Mouse (Mus musculus) erythroid progenitor cell, adult 5-6 weeks (primary cell): ENCODE measurements around the gene Gjb3. TPM values are rescaled to one million over a fixed set of nuclear protein-coding genes. Genes with fewer than 3 reads are reported as not detected.

ENCODE experiments used
- ATAC-seq: replicated peaks from 2 replicates; pipeline ENCODE4 v1.8.0; 2016; ENCODE audit warnings: moderate number of reproducible peaks, mild to moderate bottlenecking, moderate TSS enrichment, inconsistent platforms; ENCODE audit not compliant: poor library complexity, low FRiP score, severe bottlenecking
- total RNA-seq, 2 experiments: library from RNA; stranded (forward) in 1 of 2; stranded (reverse) in 1 of 2; fragments of 150-400 nt in 1 of 2; fragments of 186-747, 209-891 nt in 1 of 2; gene quantifications; 2 replicates each; pipeline versions ENCODE4 v1.2.3 to v1.2.4; 2015 to 2017; ENCODE audit warnings: low replicate concordance in 2 of 2

Gene Gjb3
- total RNA-seq (2015; ENCODE audit: low replicate concordance) (0.84 TPM in 1 of 2 replicates, not detected in the other), total RNA-seq (2017; ENCODE audit: low replicate concordance) (not detected in 2 replicates)

DNA sequence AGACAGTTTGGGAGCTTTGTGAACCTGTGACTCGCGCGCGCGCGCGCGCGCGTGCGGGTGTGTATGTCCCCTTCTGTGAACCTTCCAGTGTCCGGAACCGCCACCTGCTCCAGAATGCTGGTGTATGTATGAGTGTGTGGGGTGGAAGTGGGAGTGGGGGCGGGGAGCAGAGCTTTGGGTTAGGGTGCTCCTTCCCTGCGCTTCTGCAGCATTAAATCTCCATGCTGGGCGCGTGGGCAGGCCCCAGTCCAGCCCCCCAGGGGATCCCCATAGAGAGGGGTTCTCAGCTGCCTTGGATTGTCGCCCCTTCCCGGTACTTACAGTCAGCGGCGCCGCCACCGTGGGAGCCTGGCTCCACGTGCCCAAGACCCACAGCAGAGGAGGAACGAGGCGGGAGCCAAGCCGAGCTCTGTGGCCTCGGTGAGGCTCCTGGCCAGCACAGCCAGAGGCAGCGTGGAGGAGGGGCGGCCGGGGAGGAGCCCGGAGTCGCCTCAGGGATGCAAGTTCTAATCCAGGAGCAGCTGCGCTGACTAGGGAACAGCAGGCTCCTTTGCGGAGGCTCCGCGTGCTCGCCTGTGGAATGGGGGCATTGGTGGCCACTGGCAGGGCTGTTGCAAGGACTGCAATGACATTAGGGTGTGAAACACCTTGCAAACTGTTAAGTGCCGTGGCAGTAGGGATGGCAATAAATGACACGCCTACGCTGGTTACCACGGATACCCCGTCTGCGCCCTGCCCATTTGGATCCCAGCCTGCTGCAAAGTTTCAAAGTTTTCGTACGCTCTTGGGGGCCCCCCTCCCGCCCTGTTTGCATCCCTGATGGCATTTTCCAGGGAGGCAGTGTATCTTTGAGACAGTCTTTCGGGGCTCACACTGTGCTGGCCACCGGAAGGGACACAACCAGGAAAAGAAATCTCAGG, at the start of gene Gjb3:
Gene Gjb3 (minus strand): TSS at position 664 of the 920 bp plus-strand sequence.
- no peak for ATAC-seq

DNA sequence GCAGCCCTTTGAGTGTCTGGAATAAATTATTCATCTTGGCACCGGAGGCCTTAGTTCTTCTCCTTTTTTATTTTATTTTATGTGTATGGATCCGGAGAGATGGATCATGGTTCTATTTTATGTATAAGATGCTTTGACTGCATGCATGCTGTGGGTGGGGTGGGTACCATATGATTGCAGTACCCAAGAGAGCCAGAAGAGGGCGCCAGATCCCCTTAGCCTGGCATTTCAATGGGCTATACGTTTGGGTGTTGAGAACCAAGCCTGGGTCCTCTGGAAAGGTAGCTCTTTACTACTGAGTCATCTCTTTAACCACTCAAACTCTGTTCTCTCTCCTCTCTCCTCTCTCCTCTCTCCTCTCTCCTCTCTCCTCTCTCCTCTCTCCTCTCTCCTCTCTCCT, 46.7 kb upstream of the Gjb3 start:
- no peak for ATAC-seq

DNA sequence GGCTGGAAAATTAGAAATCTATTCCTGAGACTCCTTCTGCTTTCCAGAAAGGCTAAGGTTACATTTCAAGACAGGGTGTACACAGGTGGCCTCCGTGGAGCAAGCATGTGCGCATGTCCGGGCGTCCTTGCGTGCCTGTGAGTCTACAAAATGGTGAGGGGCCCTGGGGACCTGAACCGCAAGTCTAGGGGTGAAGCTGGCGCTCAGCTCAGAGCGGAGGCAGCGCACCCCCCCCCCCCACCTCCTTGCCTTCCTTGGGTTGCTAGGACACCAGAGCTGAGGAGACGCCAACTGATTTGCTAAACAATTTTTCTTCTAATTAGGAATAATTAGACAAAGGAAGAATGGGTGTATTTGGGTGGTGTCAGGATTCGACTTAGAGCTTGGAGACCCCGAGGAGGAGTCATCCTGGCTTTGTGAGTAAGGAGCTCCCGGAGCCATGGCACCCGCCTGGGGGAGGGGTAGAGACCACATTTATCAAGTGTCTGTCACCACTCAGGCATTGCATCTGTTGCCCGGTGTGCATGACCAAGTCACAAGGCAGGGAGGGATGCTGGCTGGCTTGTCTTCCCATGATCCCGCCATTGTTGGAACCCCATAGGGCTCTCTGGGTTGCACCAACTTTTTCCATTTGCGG, 45.0 kb upstream of the Gjb3 start:
- no peak for ATAC-seq

DNA sequence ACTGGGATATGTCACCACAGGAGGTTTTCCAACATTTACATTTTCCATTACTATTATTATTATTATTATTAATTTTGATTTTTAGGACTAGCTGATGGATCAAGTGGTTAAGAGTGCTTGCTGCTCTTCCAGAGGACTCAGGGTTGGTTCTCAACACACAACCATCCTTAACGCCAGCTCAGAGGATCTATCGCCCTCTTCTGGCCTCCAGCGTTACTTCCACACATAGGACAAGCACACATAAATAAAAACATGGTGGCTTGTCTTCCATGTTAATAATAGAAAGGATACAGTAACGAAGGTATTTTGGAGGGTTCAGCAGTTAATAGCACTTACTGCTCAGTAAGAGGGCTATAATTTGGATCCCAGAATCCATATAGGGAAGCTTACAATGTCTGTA, 44.0 kb upstream of the Gjb3 start:
- no peak for ATAC-seq

DNA sequence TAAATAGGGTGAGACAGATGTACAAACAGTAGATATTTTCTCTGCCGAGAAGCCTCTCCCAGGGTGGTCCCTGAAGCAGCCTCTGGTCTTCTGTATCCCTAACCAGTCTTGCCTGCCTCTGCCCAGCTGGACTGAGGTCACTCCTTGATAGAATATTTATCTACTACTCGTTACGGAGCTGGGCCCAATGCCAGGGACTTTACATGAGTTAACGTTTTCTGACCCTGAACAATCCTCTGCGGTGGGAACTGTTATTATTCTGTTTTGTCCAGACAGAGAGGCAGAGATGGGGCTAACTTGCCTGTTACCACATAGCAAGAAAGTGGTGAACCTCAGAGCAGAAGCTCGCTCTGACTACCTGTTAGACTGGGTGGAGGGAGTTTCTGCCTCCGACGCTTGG, 42.8 kb upstream of the Gjb3 start:
- ATAC-seq = no peak

DNA sequence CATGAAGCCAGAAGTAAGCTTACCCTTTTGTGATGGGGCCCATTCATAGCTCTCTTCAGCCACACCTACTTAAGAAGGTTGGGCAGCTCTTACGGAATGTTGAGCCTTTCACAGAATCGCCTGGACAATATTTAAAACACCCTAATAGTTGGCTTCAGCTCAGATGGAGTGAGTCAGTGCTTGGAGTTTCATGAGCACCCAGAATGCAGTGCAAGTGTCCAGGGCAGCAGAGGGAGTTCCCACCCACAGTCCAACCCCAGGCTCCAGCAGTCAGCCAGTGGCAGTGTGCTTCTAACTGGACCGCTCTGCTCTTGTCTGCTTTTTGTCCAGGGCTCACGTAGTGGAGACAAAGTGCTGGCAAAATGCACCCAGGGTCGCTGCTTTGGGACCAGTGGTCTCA, 40.9 kb upstream of the Gjb3 start:
- ATAC-seq = no peak

DNA sequence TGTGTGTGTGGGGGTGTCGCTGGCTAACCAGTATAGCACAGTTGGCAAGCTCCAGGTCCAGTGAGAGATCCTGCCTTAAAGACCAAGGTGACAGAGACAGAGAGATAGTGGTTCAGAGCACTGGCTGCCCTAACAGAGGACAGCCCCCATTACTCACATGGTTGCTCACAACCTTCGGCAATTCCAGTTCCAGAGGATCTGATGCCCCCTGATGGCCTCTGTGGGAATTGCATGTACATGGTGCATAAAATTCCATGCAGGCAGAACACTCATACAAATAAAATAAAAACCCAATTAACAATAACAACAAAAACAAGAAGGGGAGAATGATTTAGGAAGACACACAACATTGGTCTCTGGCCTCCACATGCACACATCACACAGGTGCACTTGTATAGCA, 39.8 kb upstream of the Gjb3 start:
- ATAC-seq = no peak

DNA sequence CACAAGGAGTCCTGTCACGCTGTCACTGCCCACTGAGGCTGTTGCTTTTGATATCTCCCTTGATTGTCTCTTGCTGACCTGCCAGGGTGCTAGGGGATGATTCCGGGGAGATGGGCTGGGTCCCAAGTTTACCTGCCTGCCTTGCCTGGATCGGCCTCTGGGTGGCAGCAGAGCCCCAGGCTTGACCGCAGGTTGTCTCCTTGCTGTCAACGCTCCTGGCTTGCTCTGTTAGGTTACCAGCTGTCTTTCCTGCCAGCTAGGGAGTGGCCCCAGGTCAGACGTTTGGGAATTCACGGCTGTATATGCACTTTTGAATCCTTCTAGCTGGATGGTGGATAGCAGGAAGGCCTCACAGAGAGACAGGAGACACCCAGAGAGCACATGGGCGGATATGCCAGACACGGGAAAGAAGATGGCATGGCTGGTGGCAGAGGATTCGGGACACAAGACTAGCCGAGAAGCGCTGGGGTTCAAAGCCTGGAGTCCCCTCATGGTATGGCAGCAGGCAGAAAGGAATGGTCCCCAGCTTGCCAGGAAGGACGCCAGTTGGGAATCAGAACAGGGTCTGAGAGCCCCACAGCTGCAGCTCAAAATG, 37.8 kb upstream of the Gjb3 start:
- ATAC-seq = no peak

DNA sequence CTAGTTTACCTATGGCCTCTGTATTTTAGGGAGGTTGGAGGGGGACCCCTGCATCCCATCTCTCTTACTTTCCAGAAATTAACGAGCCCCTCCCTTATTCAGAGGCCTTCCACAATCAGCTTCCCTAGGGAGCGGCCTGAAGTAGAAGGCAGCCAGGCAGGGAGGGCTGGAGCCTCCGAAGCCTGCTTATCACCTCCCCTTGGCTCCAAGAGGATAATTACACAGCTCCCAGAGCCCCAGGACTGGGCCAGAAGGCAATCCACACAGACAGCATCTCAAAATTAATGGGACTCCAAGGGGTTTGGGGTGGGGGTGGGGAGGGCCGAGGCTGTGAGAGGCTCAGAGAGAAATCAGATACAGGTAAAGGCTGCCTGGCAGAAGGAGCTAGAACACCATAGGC, 35.2 kb upstream of the Gjb3 start:
- no peak for ATAC-seq

DNA sequence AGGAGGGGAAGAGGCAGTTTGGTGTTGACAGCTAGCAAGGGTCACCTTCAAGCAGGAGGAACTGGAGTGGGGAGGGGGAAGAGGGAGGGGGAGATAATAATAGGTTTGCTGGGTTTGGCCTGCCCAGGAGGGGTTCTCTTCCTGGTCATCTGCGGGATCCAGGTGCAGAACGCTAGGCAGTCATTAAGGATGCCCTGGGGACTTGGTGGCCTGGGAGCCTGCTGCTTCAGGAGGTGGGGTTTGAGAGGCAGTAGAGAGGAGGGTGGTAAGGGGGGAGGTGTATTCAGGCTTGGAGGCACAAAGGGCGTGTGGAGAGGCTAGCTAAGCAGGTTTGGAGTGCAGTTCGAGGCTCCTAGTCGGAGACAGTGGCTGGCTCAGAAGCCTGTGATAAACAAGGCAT, 34.8 kb upstream of the Gjb3 start:
- no peak for ATAC-seq

DNA sequence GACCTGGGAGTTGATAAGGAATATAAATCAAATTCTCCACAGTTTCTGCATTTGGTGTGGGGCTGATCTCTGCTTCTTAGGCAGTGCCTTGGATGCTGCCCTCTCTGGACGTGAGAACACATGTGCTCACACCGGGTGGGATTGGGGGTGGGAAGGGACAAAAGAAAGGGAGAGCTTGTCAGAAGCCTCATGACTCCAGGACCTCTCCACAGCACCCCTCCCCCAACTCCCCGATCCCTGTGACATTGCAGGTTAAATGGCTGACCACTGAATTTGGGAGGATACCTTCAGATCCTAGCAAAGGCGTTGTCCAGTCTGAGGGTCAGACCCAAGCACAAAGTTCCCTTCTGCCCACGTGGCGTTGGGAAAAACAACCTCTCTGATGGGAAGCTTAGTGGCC, 33.8 kb upstream of the Gjb3 start:
- no peak for ATAC-seq

DNA sequence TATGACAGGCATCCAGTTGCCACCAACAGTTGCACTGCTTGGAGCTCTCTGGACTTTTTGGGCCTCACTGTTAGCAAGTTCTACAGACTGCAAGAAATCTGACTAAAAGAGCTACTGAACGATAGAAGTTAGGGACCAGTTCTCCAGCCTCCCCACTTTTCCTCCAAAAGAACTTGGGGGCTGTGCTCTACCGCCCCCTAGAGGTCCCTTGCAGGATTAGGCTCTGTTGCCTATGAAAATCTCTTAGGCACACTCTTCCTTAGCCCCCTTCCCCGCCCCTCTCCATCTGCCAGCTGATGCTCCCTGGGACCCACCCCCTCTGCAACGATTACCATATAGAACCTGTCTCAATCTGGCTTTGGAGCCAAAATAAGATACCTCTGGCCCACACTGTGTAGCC, 32.7 kb upstream of the Gjb3 start:
- no peak for ATAC-seq

DNA sequence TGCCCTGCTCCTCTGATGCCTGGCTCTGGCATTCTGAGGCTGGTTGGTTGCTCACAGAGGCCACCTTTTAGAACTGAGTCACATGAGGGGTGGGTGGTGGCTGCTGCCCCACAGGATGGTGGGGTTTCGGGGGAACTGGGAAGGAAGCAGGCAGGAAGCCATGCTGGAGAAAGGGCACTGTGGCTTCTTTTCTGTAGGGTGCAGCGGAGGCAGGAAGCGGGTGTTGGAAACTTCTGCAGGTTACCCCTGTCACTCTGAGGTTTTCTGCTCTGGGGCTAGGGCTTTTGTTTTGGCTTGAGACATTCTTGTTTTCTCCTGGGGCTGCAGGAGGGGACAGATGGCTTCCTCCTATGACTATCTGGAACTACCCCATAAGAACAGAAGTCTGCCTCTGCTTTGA, 31.9 kb upstream of the Gjb3 start:
- ATAC-seq = no peak

DNA sequence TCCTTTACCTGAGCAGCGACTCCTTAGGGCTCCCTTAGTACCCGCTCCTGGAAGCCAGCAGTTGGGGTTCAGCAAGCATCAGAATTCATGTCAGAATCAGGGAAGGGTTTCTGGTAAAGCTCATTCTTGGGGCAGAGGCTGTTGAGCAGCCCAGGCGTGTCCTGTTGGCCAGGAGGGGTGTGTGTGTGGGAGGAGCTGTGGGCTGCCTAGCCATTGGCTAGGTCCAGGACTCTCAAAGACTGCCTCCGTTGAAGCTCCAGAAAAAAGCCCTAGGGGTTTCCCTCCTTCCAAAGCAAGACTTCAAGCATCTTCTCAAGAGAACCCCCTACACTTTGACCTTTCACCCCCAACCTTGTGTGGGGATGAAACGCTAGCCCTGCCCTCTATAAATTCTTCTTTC, 27.4 kb upstream of the Gjb3 start, which contains the start of gene Gjb5:
Gene Gjb5 (minus strand): TSS at position 164 of the 400 bp plus-strand sequence.
- ATAC-seq = no peak

DNA sequence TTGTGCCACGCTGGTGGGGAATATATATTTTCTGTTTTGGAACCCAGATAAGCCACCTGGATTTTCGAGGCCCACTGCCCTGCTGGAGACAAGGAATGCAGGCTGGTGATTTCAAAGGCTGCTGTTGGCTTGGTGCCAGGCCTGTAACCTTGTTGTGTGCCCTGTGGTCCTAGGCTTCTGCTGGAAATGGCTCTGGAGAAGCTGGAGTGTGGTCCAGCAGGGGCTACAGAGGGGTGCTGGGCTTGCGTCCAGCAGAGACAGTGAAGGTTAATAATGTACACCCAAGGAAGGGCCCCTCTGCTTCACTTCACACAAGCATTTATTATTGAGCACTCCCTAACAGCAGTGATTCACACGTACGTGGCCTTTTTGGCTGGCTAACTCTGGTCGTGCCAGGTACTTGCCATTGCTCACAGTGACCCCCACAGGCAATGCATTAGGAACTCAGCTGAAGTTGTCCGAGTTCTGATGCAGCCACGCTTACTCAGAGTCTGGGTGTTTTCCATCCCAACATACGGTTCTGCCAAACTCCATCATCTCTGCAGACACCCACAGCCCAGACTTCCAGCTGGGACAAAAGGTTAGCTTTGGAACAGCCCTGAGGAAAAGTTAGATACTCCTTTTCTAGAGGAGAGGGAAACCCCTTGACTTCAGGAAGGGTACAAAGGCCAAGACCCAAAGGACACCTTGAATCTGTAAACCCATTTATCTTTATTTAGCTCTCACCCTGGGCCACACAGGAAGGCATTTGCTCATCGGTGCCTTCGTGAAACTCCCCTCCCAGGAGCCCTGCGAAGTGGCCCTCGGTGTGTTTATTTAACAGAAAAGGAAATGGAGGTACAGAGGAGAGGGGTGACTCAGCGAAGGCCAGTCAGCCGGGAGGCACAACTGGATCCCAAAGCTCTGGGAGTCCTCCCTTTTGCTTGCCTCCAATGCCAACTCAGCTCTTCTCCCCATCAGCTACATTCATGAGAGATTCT, 24.2 kb upstream of the Gjb3 start:
- no peak for ATAC-seq

DNA sequence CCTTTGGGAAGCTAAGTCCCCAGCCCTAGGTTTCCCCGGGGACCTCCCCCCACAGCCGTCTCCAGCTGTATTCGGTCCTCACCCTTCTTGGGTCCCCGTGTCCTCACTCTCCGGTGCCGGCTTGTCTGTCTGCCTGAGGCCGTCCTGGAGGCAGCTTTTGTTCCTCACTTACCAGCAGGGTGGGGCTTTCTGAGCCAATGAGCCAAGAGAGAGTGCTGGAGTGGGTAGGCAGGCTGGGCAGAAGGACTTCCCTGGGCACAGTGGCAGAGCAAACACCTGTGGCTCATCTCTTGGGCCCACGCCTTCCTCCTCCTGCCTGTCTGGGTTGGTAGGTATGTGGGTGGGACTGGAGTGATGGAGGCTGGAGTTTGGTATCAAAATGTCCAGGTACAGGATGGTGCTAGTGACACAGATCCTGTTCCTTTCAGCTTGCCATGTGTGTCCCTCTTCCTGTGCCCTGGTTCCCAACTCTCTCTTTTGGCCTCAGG, 23.4 kb upstream of the Gjb3 start, which contains the start of gene Gjb4:
Gene Gjb4 (minus strand): TSS at position 131 of the 488 bp plus-strand sequence.
- no peak for ATAC-seq

DNA sequence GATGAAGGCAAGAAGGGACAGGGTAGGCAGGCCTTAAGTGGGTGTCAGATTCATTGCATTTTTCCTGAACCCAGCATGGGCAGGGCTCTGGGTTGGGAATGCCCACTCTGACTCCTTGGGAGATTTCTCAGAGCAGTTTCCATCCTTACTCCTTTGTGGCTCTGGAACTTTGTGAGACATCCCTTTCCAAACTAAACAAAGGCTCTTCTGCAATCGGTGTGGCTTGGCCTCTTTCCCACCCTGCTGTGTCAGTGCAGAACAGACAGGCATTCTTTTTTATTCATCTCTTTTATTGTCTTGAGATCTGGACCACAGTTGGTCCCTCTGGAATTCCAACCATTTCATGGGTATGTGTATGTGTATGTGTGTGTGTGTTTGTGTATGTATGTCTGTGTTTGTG, 21.9 kb upstream of the Gjb3 start:
- ATAC-seq = no peak

DNA sequence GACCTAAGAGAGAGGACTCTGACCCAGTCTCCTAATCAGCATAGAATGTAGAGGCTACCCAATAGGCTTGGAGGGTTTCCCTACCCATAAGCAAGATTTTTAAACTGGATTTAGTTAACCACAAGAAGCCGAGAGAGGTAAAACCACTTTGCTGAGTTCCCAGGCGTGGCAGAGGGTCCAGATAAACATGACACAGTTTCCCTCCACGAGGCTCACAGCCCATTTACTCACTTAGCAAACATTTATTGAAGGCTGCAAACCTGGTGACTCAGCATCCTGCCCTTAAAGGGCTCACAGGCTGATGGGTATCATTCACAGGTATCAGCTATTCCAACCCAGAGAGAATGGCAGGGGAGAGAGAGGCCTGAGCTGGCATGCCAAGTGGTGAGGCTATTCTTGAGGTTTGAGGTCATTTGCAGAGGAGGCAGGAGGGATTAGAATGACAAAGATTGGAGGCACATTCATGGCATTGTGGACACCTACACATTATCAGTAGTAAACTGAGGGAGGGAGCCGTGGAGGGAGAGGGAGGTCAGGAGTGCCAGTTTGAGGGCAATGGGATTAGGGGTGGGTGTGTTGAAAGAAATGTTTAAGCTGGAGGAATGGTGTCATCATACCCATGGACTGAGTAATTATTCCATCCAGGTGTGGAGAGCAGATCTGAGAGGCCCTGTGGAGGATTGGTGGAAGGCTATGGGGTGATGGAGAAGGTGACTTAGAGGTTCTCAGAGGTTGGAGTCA, 19.1 kb upstream of the Gjb3 start:
- no peak for ATAC-seq

DNA sequence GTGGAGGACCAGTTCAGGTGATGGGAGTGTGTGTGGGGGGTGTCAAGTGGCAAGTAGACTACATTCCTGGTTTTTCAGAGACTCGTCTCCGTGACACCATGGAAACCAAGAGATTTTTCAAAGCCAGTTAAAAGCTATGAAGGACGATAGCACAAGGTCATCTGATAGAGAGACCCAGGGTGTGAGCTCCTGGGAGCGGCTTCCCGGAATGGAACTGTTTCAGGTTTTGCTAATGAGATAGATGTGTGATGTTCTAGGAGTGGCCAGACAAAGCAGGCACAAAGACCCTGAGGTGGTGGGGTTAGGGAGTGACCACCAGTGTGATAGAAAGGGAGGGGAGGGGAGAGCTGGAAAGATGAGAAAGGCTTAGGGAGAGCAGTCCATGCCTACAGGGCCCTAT, 14.4 kb upstream of the Gjb3 start:
- no peak for ATAC-seq
